Mouse (Mus musculus) layer of hippocampus, postnatal 25 days (tissue): ENCODE measurements around the gene Ugt2a3. TPM values are rescaled to one million over a fixed set of nuclear protein-coding genes. Genes with fewer than 3 reads are reported as not detected.
"Not testable (repeated sequence)": the region's sequence is repeated elsewhere in the genome, so short reads cannot be mapped to it uniquely, and the experiment has no call there.

Experiments used
- DNase-seq, 2 experiments: peaks; one replicate each; pipeline ENCODE4 v3.0.0; 2022; ENCODE audit warnings: mixed read lengths in 2 of 2, low spot score in 1 of 2; ENCODE audit errors: extremely low spot score in 1 of 2
- total RNA-seq, 2 experiments: library from RNA; stranded (reverse); gene quantifications; 2 replicates each; pipeline ENCODE4 v1.2.3; 2021

Gene Ugt2a3
- not detected for total RNA-seq

GRCm38 (mm10) chr5:87336961-87337697 is at the start of gene Ugt2a3:
TSS of gene Ugt2a3 (minus strand) at chr5:87337195.
- no peak for DNase-seq

GRCm38 (mm10) chr5:87380234-87380633 is 43.2 kb upstream of the Ugt2a3 start:
- no peak for DNase-seq

- DNase-seq, result no peak
These were observed 42.8 kb upstream of the Ugt2a3 start for GRCm38 (mm10) chr5:87379825-87380224.

GRCm38 (mm10) chr5:87375874-87376383 is 38.9 kb upstream of the Ugt2a3 start:
- DNase-seq, result no peak

- DNase-seq, result no peak
These were observed 36.5 kb upstream of the Ugt2a3 start for GRCm38 (mm10) chr5:87373502-87373863.

GRCm38 (mm10) chr5:87372788-87373501 is 36.0 kb upstream of the Ugt2a3 start:
- DNase-seq, result not testable (repeated sequence)

- DNase-seq, result no peak
These were observed 13.4 kb upstream of the Ugt2a3 start for GRCm38 (mm10) chr5:87350350-87350749.

- DNase-seq, result not testable (repeated sequence)
These were observed 12.2 kb upstream of the Ugt2a3 start for GRCm38 (mm10) chr5:87349150-87349549.

GRCm38 (mm10) chr5:87347479-87348078 is 10.6 kb upstream of the Ugt2a3 start:
- not testable (repeated sequence) for DNase-seq

GRCm38 (mm10) chr5:87340461-87340860 is 3.5 kb upstream of the Ugt2a3 start:
- DNase-seq, result no peak

- no peak for DNase-seq
These were observed 1.8 kb downstream of the Ugt2a3 start for GRCm38 (mm10) chr5:87335199-87335598.

GRCm38 (mm10) chr5:87333584-87333983 is 3.4 kb downstream of the Ugt2a3 start:
- DNase-seq, result no peak

- DNase-seq, result no peak
These were observed 25.6 kb downstream of the Ugt2a3 start for GRCm38 (mm10) chr5:87311392-87311791.

- not testable (repeated sequence) for DNase-seq
These were observed 50.8 kb downstream of the Ugt2a3 start for GRCm38 (mm10) chr5:87286180-87286579.

GRCm38 (mm10) chr5:87275986-87276385 is 61.0 kb downstream of the Ugt2a3 start:
- DNase-seq, result not testable (repeated sequence)

GRCm38 (mm10) chr5:87275581-87275980 is 61.4 kb downstream of the Ugt2a3 start:
- DNase-seq, result no peak

Other genes starting within 250 kb of the Ugt2a3 start
- not detected for gene Ugt2b36, start 244.6 kb downstream of the Ugt2a3 start, total RNA-seq
- not detected for gene Ugt2b5, start 196.9 kb downstream of the Ugt2a3 start, total RNA-seq
- not detected for gene Ugt2b37, start 82.4 kb downstream of the Ugt2a3 start, total RNA-seq
- not detected for gene Ugt2b38, start 87.0 kb upstream of the Ugt2a3 start, total RNA-seq
- not detected for gene Ugt2a2, start 145.1 kb upstream of the Ugt2a3 start, total RNA-seq
- not detected for gene Gm43638, start 149.6 kb upstream of the Ugt2a3 start, total RNA-seq
- gene Ugt2a1, start 153.7 kb upstream of the Ugt2a3 start, total RNA-seq, result not detected
- not detected for gene Sult1b1, start 201.0 kb upstream of the Ugt2a3 start, total RNA-seq
- not detected for gene Sult1d1, start 231.8 kb upstream of the Ugt2a3 start, total RNA-seq